Mouse (Mus musculus): ENCODE results near the gene Morc2a. TPM values are rescaled to one million over a fixed set of nuclear protein-coding genes. Genes with fewer than 3 reads are reported as not detected.
"Not testable (repeated sequence)": the region's sequence is repeated elsewhere in the genome, so short reads cannot be mapped to it uniquely, and the experiment has no call there.

The Morc2a gene
- total and polyA plus RNA-seq, 2 experiments from 2014 or later, result 21.9 to 39.1 TPM

DNA sequence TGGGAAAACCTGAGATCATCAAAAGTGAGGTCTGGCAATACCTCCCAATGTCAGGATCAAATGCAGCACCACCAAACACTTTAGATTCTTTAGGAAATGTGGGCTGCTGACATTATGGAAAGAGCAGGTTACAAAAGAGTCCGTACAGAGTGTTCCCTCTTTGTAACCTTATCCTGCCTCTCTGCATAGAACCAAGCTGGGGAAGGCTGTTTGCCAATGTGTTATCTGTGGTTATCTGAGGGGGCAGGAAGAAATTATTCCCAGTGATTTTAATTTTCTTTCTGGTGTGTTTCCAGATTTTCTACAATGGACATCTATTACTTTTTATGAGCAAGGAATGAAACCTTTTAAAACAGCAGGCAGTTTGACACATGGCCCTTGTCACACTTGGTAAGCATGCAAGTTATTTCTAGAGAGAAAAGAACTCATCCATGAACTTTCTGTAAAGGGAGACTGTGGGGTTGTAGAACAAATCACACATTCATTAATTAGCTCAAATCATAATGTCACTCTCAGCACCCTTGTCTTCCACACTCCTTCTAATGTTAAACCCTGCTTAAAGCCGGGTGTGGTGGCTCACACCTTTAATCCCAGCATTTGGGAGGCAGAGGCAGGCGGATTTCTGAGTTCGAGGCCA lies 24.5 kb upstream of the Morc2a start:
- ATAC-seq (ENCODE audit: low FRiP score) (no peak), DNase-seq (ENCODE audit: low spot score) (no peak)
- Histone ChIP-seq H3K4me1 (ENCODE audit: insufficient read depth, low read length) (no peaks in the 10 kb centered on the region), H3K9ac (replicated peaks; ENCODE audit: low read length, poor library complexity, severe bottlenecking) (no peak overlapping the region), H3K4me2 (ENCODE audit: low read depth, low read length, poor library complexity, severe bottlenecking) (no peak overlapping the region), H3K4me3 (ENCODE audit: low read depth, low read length) (no peak overlapping the region), H3K36me3 (ENCODE audit: insufficient read depth, low read length) (no peaks in the 10 kb centered on the region), H3K27ac (ENCODE audit: low read depth, low read length) (no peak overlapping the region), H3K9me3 (ENCODE audit: low read length) (no peaks in the 10 kb centered on the region), H3K27me3 (ENCODE audit: insufficient read depth, low read length) (no peaks in the 10 kb centered on the region)
- WGBS, result 84% methylated on average over 4 of the region's 4 CpGs
- no peak for TF ChIP-seq CTCF (IDR thresholded peaks at IDR 0.05)

GRCm38 (mm10) chr11:3628999-3629491 lies 19.9 kb upstream of the Morc2a start:
- Histone ChIP-seq H3K4me1 (ENCODE audit: insufficient read depth, low read length) (no peaks in the 10 kb centered on the region), H3K4me3 (ENCODE audit: low read depth, low read length) (peak overlapping the region; percentile 41), H3K9ac (replicated peaks; ENCODE audit: low read length, poor library complexity, severe bottlenecking) (peak overlapping the region; percentile 46; the same call in 1 of the 2 replicates), H3K4me2 (ENCODE audit: low read depth, low read length, poor library complexity, severe bottlenecking) (peak overlapping the region; percentile 84), H3K36me3 (ENCODE audit: insufficient read depth, low read length) (no peaks in the 10 kb centered on the region), H3K9me3 (ENCODE audit: low read length) (no peaks in the 10 kb centered on the region), H3K27me3 (ENCODE audit: insufficient read depth, low read length) (no peaks in the 10 kb centered on the region), H3K27ac (ENCODE audit: low read depth, low read length) (no peak overlapping the region)
- WGBS, result 2% methylated on average over 30 of the region's 32 CpGs
- peak; percentile 28 for TF ChIP-seq CTCF (IDR thresholded peaks at IDR 0.05)
- no peak for DNase-seq (ENCODE audit: low spot score)
- no peak for ATAC-seq (ENCODE audit: low FRiP score)

DNA sequence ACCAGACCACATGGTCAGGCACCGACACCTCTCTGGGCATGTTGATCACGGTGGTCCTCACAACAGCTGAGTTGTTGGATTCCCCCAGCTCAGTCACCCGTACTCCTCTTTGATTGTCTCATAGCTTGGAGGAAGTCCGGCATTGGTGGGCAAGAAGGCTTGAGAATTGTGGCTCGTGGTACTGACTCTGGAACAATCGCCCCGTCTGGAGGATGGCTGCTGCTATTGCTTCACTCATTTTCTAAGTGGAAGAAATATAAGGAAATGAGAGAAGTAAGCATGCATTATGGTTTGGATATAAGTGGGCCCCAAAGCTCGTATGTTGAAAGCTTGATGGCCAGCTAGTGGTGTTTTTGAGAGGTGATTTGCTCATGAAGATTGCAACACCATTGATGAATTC lies 15.7 kb upstream of the Morc2a start:
- H3K27ac ChIP-seq (ENCODE audit: low read depth, low read length); H3K4me3 ChIP-seq (ENCODE audit: low read depth, low read length); H3K9ac ChIP-seq (replicated peaks; ENCODE audit: low read length, poor library complexity, severe bottlenecking); H3K4me2 ChIP-seq (ENCODE audit: low read depth, low read length, poor library complexity, severe bottlenecking); H3K4me1 ChIP-seq (ENCODE audit: insufficient read depth, low read length); DNase-seq (ENCODE audit: low spot score); H3K9me3 ChIP-seq (ENCODE audit: low read length); ATAC-seq (ENCODE audit: low FRiP score); H3K27me3 ChIP-seq (ENCODE audit: insufficient read depth, low read length); H3K36me3 ChIP-seq (ENCODE audit: insufficient read depth, low read length): not testable (repeated sequence)
- 85% methylated on average over 8 of the region's 8 CpGs for WGBS

- Histone ChIP-seq H3K9me3 (ENCODE audit: low read length) (0 out of 2 replicates have a peak, but pooled peaks cover 4% of the 10 kb centered on the region), H3K27me3 (ENCODE audit: insufficient read depth, low read length) (no peaks in the 10 kb centered on the region)
- 85% methylated on average over 5 of the region's 5 CpGs for WGBS
Observed at GRCm38 (mm10) chr11:3647688-3648087, 1.3 kb upstream of the Morc2a start.

GRCm38 (mm10) chr11:3648305-3648963 lies 557 bp upstream of the Morc2a start:
- Histone ChIP-seq H3K4me1 (ENCODE audit: insufficient read depth, low read length) (peaks cover 11% of the 10 kb centered on the region), H3K27me3 (ENCODE audit: insufficient read depth, low read length) (no peaks in the 10 kb centered on the region), H3K4me3 (ENCODE audit: low read depth, low read length) (peak overlapping the region; percentile 80), H3K9me3 (ENCODE audit: low read length) (0 out of 2 replicates have a peak, but pooled peaks cover 4% of the 10 kb centered on the region), H3K27ac (ENCODE audit: low read depth, low read length) (peak overlapping the region; percentile 86), H3K9ac (replicated peaks; ENCODE audit: low read length, poor library complexity, severe bottlenecking) (peak overlapping the region; percentile 81), H3K4me2 (ENCODE audit: low read depth, low read length, poor library complexity, severe bottlenecking) (peak overlapping the region; percentile 83), H3K36me3 (ENCODE audit: insufficient read depth, low read length) (peaks cover 14% of the 10 kb centered on the region)
- ATAC-seq (ENCODE audit: low FRiP score) (peak; percentile 29; the same call in 1 of the 2 replicates), DNase-seq (ENCODE audit: low spot score) (no peak)
- WGBS, result 3% methylated on average over 19 of the region's 62 CpGs
- no peak for TF ChIP-seq CTCF (IDR thresholded peaks at IDR 0.05)

More at GRCm38 (mm10) chr11:3647688-3648087, 1.3 kb upstream of the Morc2a start:
- ATAC-seq (ENCODE audit: low FRiP score) (no peak), DNase-seq (ENCODE audit: low spot score) (no peak)
- no peak for TF ChIP-seq CTCF (IDR thresholded peaks at IDR 0.05)
- peaks cover 17% of the 10 kb centered on the region for H3K36me3 ChIP-seq (ENCODE audit: insufficient read depth, low read length)
- 0 out of 2 replicates have a peak overlapping the region, but pooled peaks have one; percentile 81 for H3K9ac ChIP-seq (replicated peaks; ENCODE audit: low read length, poor library complexity, severe bottlenecking)
- H3K27ac ChIP-seq (ENCODE audit: low read depth, low read length), result no peak overlapping the region
- H3K4me3 ChIP-seq (ENCODE audit: low read depth, low read length), result peak overlapping the region; percentile 80
- peaks cover 11% of the 10 kb centered on the region for H3K4me1 ChIP-seq (ENCODE audit: insufficient read depth, low read length)
- peak overlapping the region; percentile 83 for H3K4me2 ChIP-seq (ENCODE audit: low read depth, low read length, poor library complexity, severe bottlenecking)

DNA sequence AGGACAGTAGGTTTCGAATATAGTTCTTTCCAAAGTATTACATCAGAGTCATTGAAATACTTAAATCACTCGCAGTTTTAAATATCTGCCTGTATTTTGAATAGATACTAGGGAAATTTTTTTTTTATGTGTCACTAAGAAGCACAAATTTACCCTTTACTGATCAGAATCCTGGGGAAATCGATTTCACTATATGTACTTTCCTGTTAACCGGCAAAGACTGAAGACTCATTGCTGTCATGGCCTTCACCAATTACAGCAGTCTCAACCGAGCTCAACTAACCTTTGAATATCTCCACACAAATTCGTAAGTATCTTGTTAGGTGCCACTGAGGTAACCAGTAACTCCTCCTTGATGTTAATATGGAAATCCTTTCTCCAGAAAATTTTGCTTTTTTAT lies 1.1 kb downstream of the Morc2a start:
- no peak overlapping the region for H3K27ac ChIP-seq (ENCODE audit: low read depth, low read length)

More for the DNA sequence above, 1.1 kb downstream of the Morc2a start:
- peaks cover 11% of the 10 kb centered on the region for H3K4me1 ChIP-seq (ENCODE audit: insufficient read depth, low read length)
- no peak overlapping the region for H3K9ac ChIP-seq (replicated peaks; ENCODE audit: low read length, poor library complexity, severe bottlenecking)
- ATAC-seq (ENCODE audit: low FRiP score) (no peak), DNase-seq (ENCODE audit: low spot score) (no peak)
- 98% methylated on average over 6 of the region's 6 CpGs for WGBS
- H3K27me3 ChIP-seq (ENCODE audit: insufficient read depth, low read length), result no peaks in the 10 kb centered on the region
- TF ChIP-seq CTCF (IDR thresholded peaks at IDR 0.05), result no peak
- peak overlapping the region; percentile 80; the same call in 1 of the 2 replicates for H3K4me3 ChIP-seq (ENCODE audit: low read depth, low read length)
- H3K9me3 ChIP-seq (ENCODE audit: low read length), result 0 out of 2 replicates have a peak, but pooled peaks cover 4% of the 10 kb centered on the region
- H3K36me3 ChIP-seq (ENCODE audit: insufficient read depth, low read length), result peaks cover 4% of the 10 kb centered on the region
- H3K4me2 ChIP-seq (ENCODE audit: low read depth, low read length, poor library complexity, severe bottlenecking), result peak overlapping the region; percentile 83

Measured in midbrain, postnatal 0 days (tissue).